9 mouse cellular contexts compared by ENCODE assay signal in genomic region chr7:112678418-112679170, GRCm38 (mm10). TPM values are rescaled to one million over a fixed set of nuclear protein-coding genes. Genes with fewer than 3 reads are reported as not detected.
DNase-seq lines count a peak whose midpoint lies in the region; ATAC-seq and TF ChIP-seq lines count a peak whose summit lies in the region.
"Had no signal": no experiment of that assay in that cellular context is flagged by ENCODE, and none has a peak within 500 bp of the region (broad histone marks: within the 10 kb centered on the region; RNA-seq: fewer than 3 reads in every experiment).

No protein-coding gene starts in this region.

- H3K4me2 ChIP-seq in intestine, embryonic 15.5 days (replicated peaks) = peak overlapping the region; percentile 87
- H3K4me2 ChIP-seq in midbrain, postnatal 0 days (ENCODE audit: low read depth, low read length, poor library complexity, severe bottlenecking) = peak overlapping the region; percentile 96

- H3K4me3 ChIP-seq in left cerebral cortex, adult 2 months = peak overlapping the region; percentile 85
- peak overlapping the region; percentile 78 for H3K4me3 ChIP-seq in cortical plate, adult 2 months (ENCODE audit: insufficient read depth, low read length)
- H3K4me3 ChIP-seq in intestine, embryonic 15.5 days (replicated peaks) = peak overlapping the region; percentile 93
- H3K4me3 ChIP-seq in midbrain, postnatal 0 days (ENCODE audit: low read depth, low read length) = peak overlapping the region; percentile 90

- WGBS in intestine, embryonic 15.5 days = under 1% methylated on average over 43 of the region's 44 CpGs
- under 1% methylated on average over 44 of the region's 44 CpGs for WGBS in midbrain, postnatal 0 days

- H3K27ac ChIP-seq in left cerebral cortex, adult 2 months = peak overlapping the region; percentile 64
- H3K27ac ChIP-seq in cortical plate, adult 2 months (ENCODE audit: insufficient read depth, low read length) = 0 out of 2 replicates have a peak overlapping the region, but pooled peaks have one; percentile 4
- H3K27ac ChIP-seq in intestine, embryonic 15.5 days = peak overlapping the region; percentile 97
- H3K27ac ChIP-seq in midbrain, postnatal 0 days (ENCODE audit: low read depth, low read length) = peak overlapping the region; percentile 75

- ATAC-seq in granulocyte monocyte progenitor cell, adult 5-6 weeks (replicated peaks; ENCODE audit: poor library complexity, severe bottlenecking) = peak; percentile 25; the same call in 1 of the 2 replicates
- ATAC-seq in intestine, embryonic 15.5 days = peak; percentile 74
- peak; percentile 67 for ATAC-seq in midbrain, postnatal 0 days (ENCODE audit: low FRiP score)

- TF ChIP-seq POLR2A in cortical plate, adult 2 months (IDR thresholded peaks at IDR 0.05; ENCODE audit: extremely low read depth, insufficient read depth, low read length) = no peak

- no peaks in the 10 kb centered on the region for H3K27me3 ChIP-seq in intestine, embryonic 15.5 days (replicated peaks)
- no peaks in the 10 kb centered on the region for H3K27me3 ChIP-seq in midbrain, postnatal 0 days (ENCODE audit: insufficient read depth, low read length)
- H3K27me3 ChIP-seq: CH12.LX had no signal

- intact Hi-C loops in left cerebral cortex, adult 2 months (cut with DNase I) = loop anchor here (5.0 kb wide), 3 partner anchors 84 to 206 kb away; no protein-coding TSS in a partner anchor

- H3K4me1 ChIP-seq in cortical plate, adult 2 months (ENCODE audit: control insufficient read depth, insufficient read depth, low read length) = peaks cover 1% of the 10 kb centered on the region
- peaks cover 4% of the 10 kb centered on the region for H3K4me1 ChIP-seq in intestine, embryonic 15.5 days (replicated peaks)
- no peaks in the 10 kb centered on the region for H3K4me1 ChIP-seq in midbrain, postnatal 0 days (ENCODE audit: insufficient read depth, low read length)

- H3K9ac ChIP-seq in intestine, embryonic 15.5 days = peak overlapping the region; percentile 54
- peak overlapping the region; percentile 70 for H3K9ac ChIP-seq in midbrain, postnatal 0 days (replicated peaks; ENCODE audit: low read length, poor library complexity, severe bottlenecking)

- H3K36me3 ChIP-seq in intestine, embryonic 15.5 days = no peaks in the 10 kb centered on the region
- no peaks in the 10 kb centered on the region for H3K36me3 ChIP-seq in midbrain, postnatal 0 days (ENCODE audit: insufficient read depth, low read length)

- no peaks in the 10 kb centered on the region for H3K9me3 ChIP-seq in intestine, embryonic 15.5 days
- no peaks in the 10 kb centered on the region for H3K9me3 ChIP-seq in midbrain, postnatal 0 days (ENCODE audit: low read length)

- TF ChIP-seq CTCF in left cerebral cortex, adult 2 months (IDR thresholded peaks at IDR 0.05) = no peak; the same call in none of the 2 replicates
- no peak for TF ChIP-seq CTCF in cortical plate, adult 2 months (IDR thresholded peaks at IDR 0.05; ENCODE audit: extremely low read depth, insufficient read depth, low read length)
- TF ChIP-seq CTCF in midbrain, postnatal 0 days (IDR thresholded peaks at IDR 0.05) = no peak

- peak in 1 of 2 experiments; percentile 14 for DNase-seq in left cerebral cortex, adult 2 months (ENCODE audit: extremely low spot score in 1 of 2, low spot score in 2 of 2)
- no peak for DNase-seq in left cerebral cortex, adult 11 months (ENCODE audit: low spot score)
- peak; percentile 40 for DNase-seq in liver
- peak; percentile 71 for DNase-seq in midbrain, postnatal 0 days (ENCODE audit: low spot score)
- peak; percentile 58 to 78 for DNase-seq in urinary bladder, postnatal 4 days (ENCODE audit: low spot score in 2 of 2)

RNA-seq across cellular contexts. Expression of gene Tead1, which starts 0.5 kb away (rescaled TPM):
- total RNA-seq in left cerebral cortex, adult 2 months (2021) = 10 to 100 TPM; 12.8 to 14.6 TPM
- 6.4 and 6.5 TPM in 2 replicates for polyA plus RNA-seq in cortical plate, adult 2 months (2012; rRNA removed)
- not detected in 2 replicates for total RNA-seq in granulocyte monocyte progenitor cell, adult 5-6 weeks (2014; fragmentation: Nextera tagmentation)
- not detected in 2 replicates for total RNA-seq in granulocyte monocyte progenitor cell, adult 5-6 weeks (2017)
- polyA plus RNA-seq in intestine, embryonic 15.5 days (2015; fragmentation: Nextera tagmentation; extraction: Ambion mirVana) = 17.5 and 18.3 TPM in 2 replicates
- 16.6 and 18.6 TPM in 2 replicates for total RNA-seq in midbrain, postnatal 0 days (2014; rRNA removed)
- 4.6 and 8.0 TPM in 2 replicates for polyA plus RNA-seq in midbrain, postnatal 0 days (2015; fragmentation: Nextera tagmentation; extraction: Ambion mirVana)
- total RNA-seq: CH12.LX had no signal

Comparison
In these comparisons a context has a peak if more than half of its experiments do, and no peak if none do; other contexts are left out.
1. H3K27ac ChIP-seq: peak in every context shown above with its lines; median percentile 97 in intestine, embryonic 15.5 days; 75 in midbrain, postnatal 0 days; 64 in left cerebral cortex, adult 2 months; 4 in cortical plate, adult 2 months.
2. RNA of gene Tead1, which starts 0.5 kb away (total RNA-seq): 16.6 to 18.6 TPM in midbrain, postnatal 0 days and 12.8 to 14.6 TPM in left cerebral cortex, adult 2 months; not detected in granulocyte monocyte progenitor cell, adult 5-6 weeks; every median in the first group is over 10 times any median in the second.
3. Peak in every context shown above with its lines, with median percentiles within 50 percentile points of each other: H3K4me3 ChIP-seq and ATAC-seq.